Mouse (Mus musculus) spleen, adult 2 months (tissue): ENCODE measurements around the gene Polk.

Experiments
- CTCF ChIP-seq: fragments of 200-500 bp; IDR thresholded peaks from 2 replicates; pipeline ENCODE4 v1.5.1; 2011; ENCODE audit warnings: mild to moderate bottlenecking, inconsistent platforms; ENCODE audit not compliant: insufficient read depth, insufficient read length, insufficient replicate concordance; ENCODE audit errors: extremely low read depth
- POLR2A ChIP-seq: fragments of 200-500 bp; IDR thresholded peaks from 2 replicates; pipeline ENCODE4 v1.6.1; 2011; ENCODE audit warnings: low read depth, low read length, inconsistent platforms

- TF ChIP-seq CTCF (no peak), POLR2A (no peak)
Measured at GRCm38 (mm10) chr13:96579104-96579503, 36.7 kb upstream of the Polk start.
